Mouse (Mus musculus) embryonic facial prominence, embryonic 14.5 days (tissue): Measurements from ENCODE around the gene Bcr. TPM values are rescaled to one million over a fixed set of nuclear protein-coding genes. Genes with fewer than 3 reads are reported as not detected.

Experiments used
- ATAC-seq: fragments of 200-750 bp; cut with Nextera tagmentation; 2 replicates; pipeline ENCODE4 v1.8.0; 2017; ENCODE audit warnings: low read depth, moderate number of reproducible peaks, moderate TSS enrichment
- DNase-seq: peaks from one replicate; pipeline ENCODE4 v3.0.0-alpha.2; 2015; ENCODE audit warnings: low spot score
- H3K27ac ChIP-seq: fragments of 300-500 bp; sonication (generic); replicated peaks from 2 replicates; pipeline ENCODE4 v1.5.1; 2014; ENCODE audit warnings: low read depth, mild to moderate bottlenecking, low read length, moderate library complexity
- H3K27me3 ChIP-seq: fragments of 300-500 bp; sonication (generic); replicated peaks from 2 replicates; pipeline ENCODE4 v1.6.1; 2014; ENCODE audit warnings: low read length; ENCODE audit not compliant: control insufficient read depth, insufficient read depth
- H3K36me3 ChIP-seq: fragments of 300-500 bp; sonication (generic); 2 replicates; pipeline ENCODE4 v1.6.1; 2014; ENCODE audit warnings: low read length, mixed read lengths; ENCODE audit not compliant: control insufficient read depth, insufficient read depth
- H3K4me1 ChIP-seq: fragments of 300-500 bp; sonication (generic); 2 replicates; pipeline ENCODE4 v1.6.1; 2014; ENCODE audit warnings: antibody characterized with exemption, low read length; ENCODE audit not compliant: control insufficient read depth, insufficient read depth
- H3K4me2 ChIP-seq: fragments of 300-500 bp; sonication (generic); 2 replicates; pipeline ENCODE4 v1.6.1; 2014; ENCODE audit warnings: low read depth, mild to moderate bottlenecking, low read length, moderate library complexity, mixed read lengths
- H3K4me3 ChIP-seq: fragments of 300-500 bp; sonication (generic); 2 replicates; pipeline ENCODE4 v1.5.1; 2014; ENCODE audit warnings: low read depth, mild to moderate bottlenecking, low read length
- H3K9ac ChIP-seq: fragments of 300-500 bp; sonication (generic); 2 replicates; pipeline ENCODE4 v1.6.1; 2014; ENCODE audit warnings: low read depth, mild to moderate bottlenecking, low read length, moderate library complexity, mixed read lengths
- H3K9me3 ChIP-seq: fragments of 300-500 bp; sonication (generic); 2 replicates; pipeline ENCODE4 v1.6.1; 2016; ENCODE audit warnings: low read length; ENCODE audit not compliant: control insufficient read depth
- WGBS: fragments of 180-500 bp; shearing (Covaris S2); extraction: QIAGEN DNeasy Blood & Tissue Kit; methylation state at CpG from one replicate; pipeline ENCODE4 v1.1.7; 2014; 5-methylcytosine and 5-hydroxymethylcytosine counted together
- polyA plus RNA-seq: library from polyadenylated mRNA; unstranded; fragments of >200 nt; fragmentation: Nextera tagmentation; extraction: Ambion mirVana; gene quantifications from 2 replicates; pipeline ENCODE4 v1.2.1, GENCODE M21; 2014

Gene Bcr
- polyA plus RNA-seq, 1 experiment from 2014 or later, result 8.1 TPM

- no peaks in the 10 kb centered on the region for H3K36me3 ChIP-seq
- no peak overlapping the region for H3K27ac ChIP-seq
- peaks cover 42% of the 10 kb centered on the region for H3K4me1 ChIP-seq
- ATAC-seq (no peak), DNase-seq (peak; percentile 50)
- no peak overlapping the region for H3K9ac ChIP-seq
- no peak overlapping the region for H3K4me3 ChIP-seq
- H3K27me3 ChIP-seq, result no peaks in the 10 kb centered on the region
- no peaks in the 10 kb centered on the region for H3K9me3 ChIP-seq
- no peak overlapping the region for H3K4me2 ChIP-seq
- 67% methylated on average over 6 of the region's 6 CpGs for WGBS
Observed at GRCm38 (mm10) chr10:75118444-75118843, 58.1 kb downstream of the Bcr start.

- no peaks in the 10 kb centered on the region for H3K27me3 ChIP-seq
- no peaks in the 10 kb centered on the region for H3K36me3 ChIP-seq
- no peak overlapping the region for H3K4me2 ChIP-seq
- H3K4me3 ChIP-seq, result no peak overlapping the region
- WGBS, result 62% methylated on average over 3 of the region's 3 CpGs
- H3K9ac ChIP-seq, result no peak overlapping the region
- peaks cover 42% of the 10 kb centered on the region for H3K4me1 ChIP-seq
- peak; percentile 27; the same call in 1 of the 2 replicates for ATAC-seq
- no peaks in the 10 kb centered on the region for H3K9me3 ChIP-seq
- peak; percentile 51 for DNase-seq
- no peak overlapping the region for H3K27ac ChIP-seq
Observed at GRCm38 (mm10) chr10:75119396-75119795, 59.0 kb downstream of the Bcr start.

GRCm38 (mm10) chr10:75120176-75120575 is 59.8 kb downstream of the Bcr start:
- H3K4me3 ChIP-seq, result no peak overlapping the region
- H3K27ac ChIP-seq, result no peak overlapping the region
- peaks cover 38% of the 10 kb centered on the region for H3K4me1 ChIP-seq
- H3K27me3 ChIP-seq, result no peaks in the 10 kb centered on the region
- H3K9ac ChIP-seq, result no peak overlapping the region
- H3K9me3 ChIP-seq, result no peaks in the 10 kb centered on the region
- 88% methylated on average over 5 of the region's 5 CpGs for whole genome bisulfite sequencing
- no peak overlapping the region for H3K4me2 ChIP-seq
- peaks cover 5% of the 10 kb centered on the region; the same call in 1 of the 2 replicates for H3K36me3 ChIP-seq
- no peak for ATAC-seq
- no peak for DNase-seq

GRCm38 (mm10) chr10:75121028-75121427 is 60.6 kb downstream of the Bcr start:
- peak; percentile 60 for DNase-seq
- ATAC-seq, result no peak
- peaks cover 11% of the 10 kb centered on the region for H3K36me3 ChIP-seq
- no peak overlapping the region for H3K27ac ChIP-seq
- 67% methylated on average over 5 of the region's 5 CpGs for WGBS
- H3K4me2 ChIP-seq, result no peak overlapping the region
- H3K9ac ChIP-seq, result no peak overlapping the region
- no peak overlapping the region for H3K4me3 ChIP-seq
- no peaks in the 10 kb centered on the region for H3K27me3 ChIP-seq
- no peaks in the 10 kb centered on the region for H3K9me3 ChIP-seq
- peaks cover 34% of the 10 kb centered on the region for H3K4me1 ChIP-seq

GRCm38 (mm10) chr10:75125577-75125976 is 65.2 kb downstream of the Bcr start:
- 78% methylated on average over 4 of the region's 4 CpGs for WGBS
- Histone ChIP-seq H3K4me3 (no peak overlapping the region), H3K9ac (no peak overlapping the region), H3K27ac (no peak overlapping the region), H3K9me3 (no peaks in the 10 kb centered on the region), H3K4me2 (no peak overlapping the region), H3K36me3 (peaks cover 19% of the 10 kb centered on the region), H3K27me3 (no peaks in the 10 kb centered on the region), H3K4me1 (peaks cover 4% of the 10 kb centered on the region; the same call in 1 of the 2 replicates)
- DNase-seq (no peak), ATAC-seq (no peak)

DNA sequence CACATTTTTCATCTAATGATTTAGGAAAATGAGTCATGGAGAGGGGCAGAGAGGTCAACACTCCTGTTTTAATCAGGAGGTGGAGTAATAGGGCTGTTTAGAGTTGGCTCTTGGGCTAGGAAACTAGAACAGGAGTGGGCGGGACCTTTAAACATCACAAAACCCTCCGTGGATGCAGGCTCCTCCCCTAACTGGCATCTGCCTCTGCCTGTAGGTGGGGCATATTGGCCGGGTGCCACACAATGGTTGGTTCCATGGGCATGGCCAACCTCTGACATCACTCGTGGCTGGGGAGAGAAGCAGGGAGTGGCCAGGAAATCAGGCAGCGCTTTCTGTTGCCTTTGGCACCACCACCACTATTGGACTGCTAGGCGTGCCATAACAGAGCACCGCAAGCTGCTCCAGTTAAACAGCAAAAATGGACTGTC is 68.9 kb downstream of the Bcr start:
- no peak overlapping the region for H3K4me2 ChIP-seq
- WGBS, result 83% methylated on average over 7 of the region's 7 CpGs
- H3K27ac ChIP-seq, result no peak overlapping the region
- H3K27me3 ChIP-seq, result no peaks in the 10 kb centered on the region
- H3K9me3 ChIP-seq, result no peaks in the 10 kb centered on the region
- H3K9ac ChIP-seq, result no peak overlapping the region
- ATAC-seq (no peak), DNase-seq (peak; percentile 29)
- no peak overlapping the region for H3K4me3 ChIP-seq
- no peaks in the 10 kb centered on the region for H3K4me1 ChIP-seq
- H3K36me3 ChIP-seq, result peaks cover 45% of the 10 kb centered on the region

DNA sequence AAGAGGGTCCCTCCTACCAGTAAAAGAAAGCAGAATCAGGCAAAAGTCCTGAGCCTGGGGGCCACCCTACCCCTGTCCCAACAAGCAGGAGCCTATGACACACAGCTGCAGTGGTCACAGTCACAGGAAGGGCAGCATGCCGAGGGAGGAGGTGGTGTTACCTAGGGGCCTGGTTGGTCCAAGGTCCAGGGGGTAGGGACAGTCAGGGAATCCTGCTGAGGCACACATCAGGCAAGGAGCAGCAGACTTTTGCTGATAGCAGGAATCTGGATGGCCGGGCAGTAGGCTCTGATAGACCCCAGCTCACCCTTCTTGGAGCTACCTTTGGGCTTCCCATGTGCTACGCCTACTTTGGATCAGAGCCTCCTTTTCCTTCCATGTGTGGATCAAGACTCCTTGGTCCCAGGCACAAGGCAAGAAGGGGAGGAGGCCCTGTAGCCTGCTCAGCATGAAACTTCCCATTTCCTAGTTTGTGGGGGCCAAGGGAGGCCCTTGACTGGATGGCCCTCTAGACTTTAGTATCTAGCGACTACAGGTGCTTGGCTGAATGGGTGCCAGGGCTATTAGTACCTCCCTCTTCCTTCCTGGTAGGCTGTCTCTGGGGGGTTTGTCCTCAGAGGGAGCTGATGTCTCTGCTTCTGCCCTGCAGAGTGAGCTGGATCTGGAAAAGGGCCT is 70.1 kb downstream of the Bcr start:
- Histone ChIP-seq H3K9ac (no peak overlapping the region), H3K9me3 (no peaks in the 10 kb centered on the region), H3K4me1 (no peaks in the 10 kb centered on the region), H3K27ac (no peak overlapping the region), H3K27me3 (no peaks in the 10 kb centered on the region), H3K36me3 (peaks cover 42% of the 10 kb centered on the region), H3K4me2 (no peak overlapping the region), H3K4me3 (no peak overlapping the region)
- WGBS, result 88% methylated on average over 4 of the region's 4 CpGs
- DNase-seq (no peak), ATAC-seq (no peak)

DNA sequence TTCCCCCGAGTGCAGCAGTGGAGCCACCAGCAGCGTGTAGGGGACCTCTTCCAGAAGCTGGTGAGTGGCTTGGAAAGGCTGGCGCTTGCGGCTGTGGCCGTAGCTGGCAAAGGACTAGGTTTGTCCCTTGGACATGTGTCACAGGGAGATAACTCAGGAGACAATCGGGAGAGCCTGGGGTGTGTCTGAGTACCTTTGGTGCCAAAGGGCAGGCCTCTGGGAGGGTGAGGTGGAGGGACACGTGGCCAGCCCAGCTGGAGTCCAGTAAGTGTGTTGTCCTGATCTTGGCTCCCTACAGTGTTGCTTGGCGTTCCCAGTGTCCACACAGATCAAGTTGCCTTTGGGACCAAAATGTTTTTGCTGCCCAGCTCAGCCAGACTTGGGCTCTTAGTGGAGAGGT is 71.2 kb downstream of the Bcr start:
- ATAC-seq, result no peak
- H3K9ac ChIP-seq, result no peak overlapping the region
- no peak overlapping the region for H3K4me3 ChIP-seq
- no peaks in the 10 kb centered on the region for H3K27me3 ChIP-seq
- H3K27ac ChIP-seq, result no peak overlapping the region
- H3K9me3 ChIP-seq, result no peaks in the 10 kb centered on the region
- no peak overlapping the region for H3K4me2 ChIP-seq
- no peaks in the 10 kb centered on the region for H3K4me1 ChIP-seq
- WGBS, result 80% methylated on average over 8 of the region's 8 CpGs
- no peak for DNase-seq
- H3K36me3 ChIP-seq, result peaks cover 48% of the 10 kb centered on the region

- Histone ChIP-seq H3K4me2 (no peak overlapping the region), H3K4me3 (no peak overlapping the region), H3K9ac (no peak overlapping the region), H3K27ac (no peak overlapping the region), H3K27me3 (no peaks in the 10 kb centered on the region), H3K9me3 (no peaks in the 10 kb centered on the region), H3K4me1 (no peaks in the 10 kb centered on the region), H3K36me3 (peaks cover 72% of the 10 kb centered on the region)
- DNase-seq, result no peak
- WGBS, result 81% methylated on average over 15 of the region's 15 CpGs
- ATAC-seq, result no peak
Observed at GRCm38 (mm10) chr10:75134861-75135517, 74.6 kb downstream of the Bcr start.
